Mouse (Mus musculus) mature B cell (primary cell): ENCODE data around the gene Atp9a.

Source experiments
- in situ Hi-C: fragments of 300-500 bp; cut with MboI; formaldehyde crosslinking; loops from 2 replicates; pipeline ENCODE4 v1.14.3; 2019

The Atp9a gene

GRCm38 (mm10) chr2:168640460-168640859, 101.7 kb downstream of the Atp9a start:
- in situ Hi-C loops, result no loop called here

DNA sequence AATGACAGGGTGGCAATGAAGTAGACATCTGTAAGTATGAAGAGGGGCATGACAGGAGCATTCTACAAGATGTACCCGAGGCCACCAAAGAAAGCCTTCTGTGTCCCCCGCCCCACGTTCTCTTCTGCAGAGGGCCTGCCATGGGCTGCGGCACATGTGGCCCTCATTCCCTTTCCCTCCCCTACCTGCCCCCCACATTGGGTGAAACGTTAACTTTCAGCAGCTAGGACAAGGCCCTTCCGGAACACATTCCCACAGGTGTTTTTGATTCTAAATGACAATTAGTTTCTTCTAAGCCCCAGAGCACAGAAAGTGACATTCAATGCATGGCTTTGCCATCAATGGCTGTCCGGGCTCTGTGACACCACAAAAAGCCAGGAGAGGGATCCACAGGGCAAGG, 107.3 kb downstream of the Atp9a start:
- in situ Hi-C loops, result loop anchor here (5.0 kb wide), 1 partner anchor 163 kb away; no protein-coding TSS in a partner anchor

GRCm38 (mm10) chr2:168633301-168633816, 108.8 kb downstream of the Atp9a start:
- in situ Hi-C loops, result loop anchor here (5.0 kb wide), 1 partner anchor 161 kb away; no protein-coding TSS in a partner anchor

DNA sequence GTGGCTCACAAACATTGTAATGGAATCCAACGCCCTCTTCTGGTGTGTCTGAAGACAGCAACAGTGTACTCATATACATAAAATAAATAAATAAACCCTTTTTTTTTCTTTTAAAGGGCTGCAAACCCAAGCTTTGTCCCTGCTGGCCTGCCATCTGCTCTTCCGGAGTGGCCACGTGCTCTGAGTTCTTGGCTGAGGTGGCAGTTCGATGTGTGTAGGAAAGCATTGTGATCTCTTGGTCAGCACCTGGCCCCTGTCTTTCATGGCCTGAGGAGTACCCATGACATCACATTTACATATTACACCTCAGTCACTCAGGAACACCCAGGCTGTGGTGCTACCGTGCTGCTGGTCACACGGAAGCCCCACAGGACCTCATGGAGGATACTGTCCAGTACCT, 109.7 kb downstream of the Atp9a start:
- in situ Hi-C loops, result loop anchor here (5.0 kb wide), 1 partner anchor 160 kb away; no protein-coding TSS in a partner anchor

- in situ Hi-C loops, result loop anchor here (10.0 kb wide), 1 partner anchor 374 kb away; no protein-coding TSS in a partner anchor
These were observed 113.4 kb downstream of the Atp9a start for GRCm38 (mm10) chr2:168628787-168629186.

GRCm38 (mm10) chr2:168627829-168628770, 114.1 kb downstream of the Atp9a start:
- in situ Hi-C loops, result loop anchor here (10.0 kb wide), 1 partner anchor 373 kb away; no protein-coding TSS in a partner anchor

DNA sequence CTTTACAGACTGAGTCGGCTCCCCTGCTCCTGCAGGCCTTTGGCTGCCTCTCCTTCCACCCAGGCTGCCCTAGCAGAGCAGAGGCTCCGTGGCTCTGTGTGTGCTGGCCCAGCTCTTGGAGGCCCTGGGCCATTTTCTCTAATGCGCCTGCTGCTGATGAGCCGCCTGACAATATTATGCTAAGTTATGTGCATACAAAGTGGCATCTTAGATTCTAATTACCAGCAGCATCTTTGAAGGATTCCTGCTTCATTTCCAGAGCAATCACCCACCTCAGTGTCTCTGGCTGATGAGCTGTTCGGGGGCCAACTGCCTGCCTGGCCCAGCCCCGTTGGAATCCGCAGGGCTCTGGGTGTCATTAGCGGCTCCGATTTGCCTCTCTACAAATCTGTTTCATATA, 115.8 kb downstream of the Atp9a start:
- in situ Hi-C loops, result loop anchor here (10.0 kb wide), 1 partner anchor 372 kb away; no protein-coding TSS in a partner anchor

GRCm38 (mm10) chr2:168625091-168625490, 117.1 kb downstream of the Atp9a start:
- in situ Hi-C loops, result loop anchor here (10.0 kb wide), 1 partner anchor 370 kb away; no protein-coding TSS in a partner anchor

GRCm38 (mm10) chr2:168621111-168621802, 121.0 kb downstream of the Atp9a start:
- in situ Hi-C loops, result loop anchor here (10.0 kb wide), 1 partner anchor 366 kb away; no protein-coding TSS in a partner anchor

GRCm38 (mm10) chr2:168618205-168618717, 123.9 kb downstream of the Atp9a start:
- in situ Hi-C loops, result no loop called here

DNA sequence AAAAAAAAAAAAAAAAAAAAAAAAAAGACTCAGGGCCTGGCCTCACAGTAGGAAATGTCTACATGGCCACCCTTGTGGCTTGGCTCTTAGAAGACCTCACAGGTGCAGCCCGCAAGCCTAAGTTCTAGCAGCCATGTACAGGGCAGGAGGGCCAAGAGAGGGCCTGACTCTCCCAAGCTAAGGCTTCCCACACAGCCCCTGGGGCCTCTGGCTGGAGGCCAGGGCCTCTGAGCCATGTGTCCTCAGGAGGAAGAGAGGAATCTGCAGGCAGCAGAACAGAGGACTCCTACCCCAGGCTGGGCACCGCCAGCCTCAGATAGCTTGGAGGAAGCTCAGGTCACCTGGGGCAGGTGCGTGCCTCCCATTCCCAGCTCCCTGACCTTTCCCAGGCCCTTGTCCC, 127.0 kb downstream of the Atp9a start:
- in situ Hi-C loops, result no loop called here

- in situ Hi-C loops, result no loop called here
These were observed 127.9 kb downstream of the Atp9a start for GRCm38 (mm10) chr2:168614170-168614872.

DNA sequence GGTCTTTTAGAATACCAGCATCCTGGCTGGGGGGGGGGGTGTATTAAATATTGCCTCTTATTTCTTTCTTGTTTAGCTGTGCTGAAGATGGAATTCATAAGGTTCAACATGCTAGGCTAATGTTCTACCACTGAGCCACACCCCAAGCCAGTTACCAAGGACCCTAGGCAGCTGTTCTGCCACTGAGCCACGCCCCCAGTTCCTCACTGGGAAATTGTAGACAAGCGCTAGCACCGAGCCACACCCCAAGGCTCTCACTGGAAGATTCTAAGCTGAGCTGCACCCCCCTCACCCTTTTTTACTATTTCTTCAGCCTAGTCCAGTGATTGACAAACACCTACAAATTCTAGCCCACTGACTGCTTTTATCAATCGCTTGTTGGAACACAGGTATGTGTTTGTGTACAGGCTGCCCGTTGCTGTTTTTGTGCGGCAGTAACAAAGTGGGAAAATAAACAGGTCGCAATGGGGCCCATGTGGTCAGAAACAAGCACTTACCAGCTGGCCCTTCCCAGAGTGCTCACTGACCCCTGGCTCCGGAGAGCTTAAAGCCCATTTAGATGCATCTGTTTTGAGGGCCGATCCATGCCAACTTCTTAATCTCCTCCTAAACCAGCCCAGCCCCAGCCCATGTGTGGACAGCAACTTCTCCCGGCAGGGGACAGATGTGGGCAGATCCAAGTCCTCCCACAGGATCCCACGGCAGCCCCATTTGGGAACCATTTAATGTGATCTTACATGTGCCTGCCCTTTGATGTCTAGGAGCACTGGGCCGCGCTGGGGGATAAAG, 128.9 kb downstream of the Atp9a start:
- in situ Hi-C loops, result no loop called here

GRCm38 (mm10) chr2:168610941-168611340, 131.3 kb downstream of the Atp9a start:
- in situ Hi-C loops, result no loop called here

DNA sequence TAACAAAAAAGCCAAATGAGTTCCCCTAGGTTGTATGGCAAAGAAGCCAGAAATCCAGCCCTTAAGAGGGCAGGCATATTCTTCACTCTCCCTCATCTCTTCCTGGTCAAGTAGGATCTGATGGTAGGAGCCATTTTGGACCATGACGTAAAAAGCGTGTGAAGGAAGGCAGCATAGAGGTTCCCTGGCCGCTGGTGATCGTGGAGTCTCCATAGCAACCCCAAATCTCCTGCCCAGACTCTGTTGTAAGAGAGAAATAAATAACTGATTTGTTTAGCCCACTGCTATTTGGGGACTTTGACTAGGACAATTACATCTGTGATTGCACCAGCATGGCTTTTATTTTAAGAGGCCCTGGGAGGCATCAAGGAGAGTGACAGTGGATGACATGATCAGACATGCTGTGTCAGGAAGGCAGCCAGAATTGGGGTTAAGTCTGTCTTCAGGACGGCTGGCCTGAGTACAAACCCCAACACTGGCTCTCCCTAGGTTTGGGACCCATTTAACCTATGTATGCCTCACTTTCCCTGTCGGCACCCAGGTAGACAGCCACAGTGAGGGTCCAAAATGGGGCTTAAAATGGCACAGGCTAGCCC, 132.5 kb downstream of the Atp9a start:
- in situ Hi-C loops, result no loop called here

- in situ Hi-C loops, result no loop called here
These were observed 134.1 kb downstream of the Atp9a start for GRCm38 (mm10) chr2:168608125-168608564.

- in situ Hi-C loops, result no loop called here
These were observed 137.5 kb downstream of the Atp9a start for GRCm38 (mm10) chr2:168604655-168605070.

GRCm38 (mm10) chr2:168602387-168602741, 139.8 kb downstream of the Atp9a start:
- in situ Hi-C loops, result no loop called here

DNA sequence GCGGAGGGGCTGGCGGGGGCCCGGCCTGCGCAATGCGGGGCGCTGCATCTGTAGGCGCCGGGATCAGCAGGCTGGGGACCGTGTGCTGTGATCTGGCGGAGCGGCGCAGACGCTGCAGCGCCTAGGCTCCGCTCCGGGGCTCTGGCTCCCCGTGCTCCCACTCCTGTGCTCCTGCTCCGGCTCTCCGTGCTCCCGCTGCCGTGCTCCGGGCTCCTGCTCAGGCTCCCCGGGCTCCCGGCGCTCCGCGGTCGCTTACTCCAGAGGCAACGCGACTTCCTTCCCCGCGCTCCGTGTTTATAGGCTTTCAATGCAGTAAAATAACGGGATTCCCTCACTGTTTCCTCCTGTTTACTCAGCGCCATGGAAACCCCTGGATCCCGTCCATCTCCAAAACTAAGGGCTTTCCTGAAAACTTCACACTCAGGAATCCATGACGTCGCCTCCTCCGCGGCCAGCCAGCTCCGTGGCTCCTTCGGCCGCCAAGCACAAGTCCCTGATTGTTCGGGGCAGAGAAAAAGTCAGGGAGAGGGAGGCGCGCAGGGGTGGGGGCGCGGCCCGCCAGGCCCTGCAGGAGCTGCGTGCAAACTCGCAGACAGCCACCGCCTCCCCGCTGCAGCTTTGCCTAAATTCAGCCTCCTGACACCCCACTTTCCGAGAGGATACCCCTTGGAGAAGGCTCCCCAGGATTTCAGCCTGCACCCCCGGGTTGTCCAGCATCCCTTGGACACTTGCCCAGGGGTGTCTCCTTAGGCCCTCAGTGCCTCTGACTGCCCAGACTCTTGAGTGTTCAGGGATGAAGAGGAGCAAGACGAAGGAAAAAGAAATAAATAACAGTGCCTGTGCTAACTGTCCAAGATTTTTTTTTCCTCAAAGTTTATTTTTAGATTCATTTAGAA, 140.5 kb downstream of the Atp9a start, which contains the start of gene Nfatc2:
Gene Nfatc2, minus strand, starts transcription at position 167 of the 896 bp plus-strand sequence.
- in situ Hi-C loops, result no loop called here
